Mouse (Mus musculus) left cerebral cortex, adult 11 months (tissue): Measurements from ENCODE around the gene Gm9945.
A peak's percentile ranks its signal among the peaks of the same experiment; 100 is the strongest.

Source experiments
- DNase-seq: peaks from one replicate; pipeline ENCODE4 v3.0.0; 2022; ENCODE audit warnings: low spot score

Gm9945 gene

GRCm38 (mm10) chr11:53493243-53493955 is 13.4 kb downstream of the Gm9945 start:
- DNase-seq = no peak

- no peak for DNase-seq
Observed at GRCm38 (mm10) chr11:53495417-53495816, 15.5 kb downstream of the Gm9945 start.

GRCm38 (mm10) chr11:53496946-53497345 is 17.0 kb downstream of the Gm9945 start:
- DNase-seq = no peak

GRCm38 (mm10) chr11:53500569-53500968 is 20.6 kb downstream of the Gm9945 start:
- DNase-seq = no peak

- DNase-seq = no peak
Observed at GRCm38 (mm10) chr11:53502039-53502765, 22.2 kb downstream of the Gm9945 start.

- DNase-seq = no peak
Observed at GRCm38 (mm10) chr11:53503738-53504137, 23.8 kb downstream of the Gm9945 start.

- DNase-seq = no peak
Observed at GRCm38 (mm10) chr11:53504376-53504775, 24.4 kb downstream of the Gm9945 start.

GRCm38 (mm10) chr11:53505026-53505663 is 25.2 kb downstream of the Gm9945 start:
- no peak for DNase-seq

GRCm38 (mm10) chr11:53507098-53507805 is 27.3 kb downstream of the Gm9945 start:
- no peak for DNase-seq

- no peak for DNase-seq
Observed at GRCm38 (mm10) chr11:53508152-53508551, 28.2 kb downstream of the Gm9945 start.

GRCm38 (mm10) chr11:53508591-53508990 is 28.6 kb downstream of the Gm9945 start:
- DNase-seq = no peak

GRCm38 (mm10) chr11:53510351-53510750 is 30.4 kb downstream of the Gm9945 start:
- no peak for DNase-seq

- DNase-seq = no peak
Observed at GRCm38 (mm10) chr11:53516775-53517627, 37.0 kb downstream of the Gm9945 start.

- no peak for DNase-seq
Observed at GRCm38 (mm10) chr11:53518759-53519158, 38.8 kb downstream of the Gm9945 start.

GRCm38 (mm10) chr11:53519207-53520121 is 39.5 kb downstream of the Gm9945 start, which contains the start of gene Sept8:
Gene Sept8 (plus strand): TSS chr11:53519257.
- DNase-seq = no peak

GRCm38 (mm10) chr11:53520122-53520978 is 40.4 kb downstream of the Gm9945 start:
- peak; percentile 72 for DNase-seq

GRCm38 (mm10) chr11:53521120-53521820 is 41.3 kb downstream of the Gm9945 start:
- DNase-seq = no peak

- no peak for DNase-seq
Observed at GRCm38 (mm10) chr11:53521821-53522131, 41.8 kb downstream of the Gm9945 start.

GRCm38 (mm10) chr11:53522362-53522761 is 42.4 kb downstream of the Gm9945 start:
- no peak for DNase-seq
